Mouse (Mus musculus) limb, embryonic 14.5 days (tissue): ENCODE results near the gene Htr2a. TPM values are rescaled to one million over a fixed set of nuclear protein-coding genes. Genes with fewer than 3 reads are reported as not detected.

Source experiments
- ATAC-seq: fragments of 200-750 bp; cut with Nextera tagmentation; 2 replicates; pipeline ENCODE4 v1.8.0; 2017; ENCODE audit warnings: low read depth, moderate number of reproducible peaks, moderate TSS enrichment; ENCODE audit not compliant: low FRiP score
- DNase-seq: peaks from one replicate; pipeline ENCODE4 v3.0.0-alpha.2; 2015; ENCODE audit warnings: low spot score
- H3K27ac ChIP-seq: fragments of 300-500 bp; sonication (generic); replicated peaks from 2 replicates; pipeline ENCODE4 v1.5.1; 2014; ENCODE audit warnings: low read depth, mild to moderate bottlenecking, low read length, moderate library complexity, mixed read lengths
- H3K27me3 ChIP-seq: fragments of 300-500 bp; sonication (generic); 2 replicates; pipeline ENCODE4 v1.6.1; 2014; ENCODE audit warnings: low read length, mixed read lengths; ENCODE audit not compliant: control insufficient read depth, insufficient read depth
- H3K36me3 ChIP-seq: fragments of 300-500 bp; sonication (generic); 2 replicates; pipeline ENCODE4 v1.6.1; 2014; ENCODE audit warnings: mild to moderate bottlenecking, low read length, moderate library complexity, mixed read lengths; ENCODE audit not compliant: control insufficient read depth, insufficient read depth
- H3K4me1 ChIP-seq: fragments of 300-500 bp; sonication (generic); 2 replicates; pipeline ENCODE4 v1.6.1; 2014; ENCODE audit warnings: antibody characterized with exemption, low read length, mixed read lengths; ENCODE audit not compliant: control insufficient read depth, insufficient read depth
- H3K4me2 ChIP-seq: fragments of 300-500 bp; sonication (generic); replicated peaks from 2 replicates; pipeline ENCODE4 v1.6.1; 2014; ENCODE audit warnings: low read depth, mild to moderate bottlenecking, low read length, moderate library complexity; ENCODE audit not compliant: severe bottlenecking
- H3K4me3 ChIP-seq: fragments of 300-500 bp; sonication (generic); replicated peaks from 2 replicates; pipeline ENCODE4 v1.5.1; 2014; ENCODE audit warnings: low read length
- H3K9ac ChIP-seq: fragments of 300-500 bp; sonication (generic); 2 replicates; pipeline ENCODE4 v1.6.1; 2014; ENCODE audit warnings: mild to moderate bottlenecking, low read depth, low read length, moderate library complexity; ENCODE audit not compliant: severe bottlenecking
- H3K9me3 ChIP-seq: fragments of 300-500 bp; sonication (generic); 2 replicates; pipeline ENCODE4 v1.6.1; 2016; ENCODE audit warnings: low read length; ENCODE audit not compliant: control insufficient read depth
- POLR2A ChIP-seq: fragments of 200-500 bp; IDR thresholded peaks from 2 replicates; pipeline ENCODE4 v1.8.0; 2012; ENCODE audit warnings: inconsistent platforms, mild to moderate bottlenecking, moderate library complexity, borderline replicate concordance; ENCODE audit not compliant: insufficient read depth, insufficient read length; ENCODE audit errors: extremely low read depth
- WGBS: fragments of 180-500 bp; shearing (Covaris S2); extraction: QIAGEN DNeasy Blood & Tissue Kit; methylation state at CpG from one replicate; pipeline ENCODE4 v1.1.7; 2014; 5-methylcytosine and 5-hydroxymethylcytosine counted together
- polyA plus RNA-seq, 2 experiments: library from polyadenylated mRNA; depleted of rRNA in 1 of 2; stranded (reverse) in 1 of 2; unstranded in 1 of 2; fragments of >200 nt; fragmentation: Nextera tagmentation in 1 of 2; extraction: Ambion mirVana in 1 of 2; gene quantifications; 2 replicates each; pipeline versions ENCODE4 v1.2.1 to v1.2.3; 2012 to 2014

Gene Htr2a
- polyA plus RNA-seq, 2 experiments, result 1.2 to 1.8 TPM

- Histone ChIP-seq H3K4me2 (no peak overlapping the region), H3K9ac (no peak overlapping the region), H3K27me3 (no peaks in the 10 kb centered on the region), H3K27ac (no peak overlapping the region), H3K4me1 (no peaks in the 10 kb centered on the region), H3K36me3 (no peaks in the 10 kb centered on the region), H3K4me3 (no peak overlapping the region), H3K9me3 (no peaks in the 10 kb centered on the region)
- WGBS, result 22% methylated on average over 4 of the region's 4 CpGs
- no peak for TF ChIP-seq POLR2A
- ATAC-seq, result peak; percentile 70; the same call in 1 of the 2 replicates
- peak; percentile 57 for DNase-seq
Measured at GRCm38 (mm10) chr14:74696766-74697165, 56.1 kb downstream of the Htr2a start.

- Histone ChIP-seq H3K4me2 (no peak overlapping the region), H3K4me1 (no peaks in the 10 kb centered on the region), H3K36me3 (no peaks in the 10 kb centered on the region), H3K27me3 (no peaks in the 10 kb centered on the region), H3K9me3 (no peaks in the 10 kb centered on the region), H3K27ac (no peak overlapping the region), H3K4me3 (no peak overlapping the region), H3K9ac (no peak overlapping the region)
- no peak for TF ChIP-seq POLR2A
- ATAC-seq (no peak), DNase-seq (no peak)
Measured at GRCm38 (mm10) chr14:74697432-74697831, 56.8 kb downstream of the Htr2a start.

GRCm38 (mm10) chr14:74699241-74699640 is 58.6 kb downstream of the Htr2a start:
- Histone ChIP-seq H3K36me3 (no peaks in the 10 kb centered on the region), H3K27ac (no peak overlapping the region), H3K4me1 (no peaks in the 10 kb centered on the region), H3K27me3 (no peaks in the 10 kb centered on the region), H3K4me3 (no peak overlapping the region), H3K9ac (no peak overlapping the region), H3K9me3 (no peaks in the 10 kb centered on the region), H3K4me2 (no peak overlapping the region)
- no peak for TF ChIP-seq POLR2A
- ATAC-seq, result no peak
- no peak for DNase-seq
- WGBS, result 78% methylated on average over 3 of the region's 3 CpGs

- Histone ChIP-seq H3K36me3 (no peaks in the 10 kb centered on the region), H3K27ac (no peak overlapping the region), H3K27me3 (no peaks in the 10 kb centered on the region), H3K4me3 (no peak overlapping the region), H3K4me1 (no peaks in the 10 kb centered on the region), H3K9me3 (no peaks in the 10 kb centered on the region), H3K9ac (no peak overlapping the region), H3K4me2 (no peak overlapping the region)
- DNase-seq (no peak), ATAC-seq (0 out of 2 replicates have a peak, but pooled peaks have one; percentile 30)
- no peak for TF ChIP-seq POLR2A
- WGBS, result 25% methylated on average over 6 of the region's 6 CpGs
Measured at GRCm38 (mm10) chr14:74703930-74704329, 63.3 kb downstream of the Htr2a start.

GRCm38 (mm10) chr14:74709054-74709453 is 68.4 kb downstream of the Htr2a start:
- no peak for TF ChIP-seq POLR2A
- no peak overlapping the region for H3K4me2 ChIP-seq
- no peak overlapping the region for H3K9ac ChIP-seq
- no peak overlapping the region for H3K4me3 ChIP-seq
- H3K4me1 ChIP-seq, result no peaks in the 10 kb centered on the region
- H3K27me3 ChIP-seq, result no peaks in the 10 kb centered on the region
- DNase-seq, result peak; percentile 71
- H3K36me3 ChIP-seq, result no peaks in the 10 kb centered on the region
- no peak for ATAC-seq
- H3K27ac ChIP-seq, result no peak overlapping the region
- 24% methylated on average over 3 of the region's 3 CpGs for WGBS
- H3K9me3 ChIP-seq, result no peaks in the 10 kb centered on the region

GRCm38 (mm10) chr14:74723541-74723940 is 82.9 kb downstream of the Htr2a start:
- TF ChIP-seq POLR2A, result no peak

More at GRCm38 (mm10) chr14:74723541-74723940, 82.9 kb downstream of the Htr2a start:
- no peak overlapping the region for H3K27ac ChIP-seq
- H3K9me3 ChIP-seq, result no peaks in the 10 kb centered on the region
- H3K4me1 ChIP-seq, result no peaks in the 10 kb centered on the region
- DNase-seq (no peak), ATAC-seq (no peak)
- no peak overlapping the region for H3K9ac ChIP-seq
- no peaks in the 10 kb centered on the region for H3K27me3 ChIP-seq
- H3K36me3 ChIP-seq, result no peaks in the 10 kb centered on the region
- 74% methylated on average over 3 of the region's 3 CpGs for WGBS
- no peak overlapping the region for H3K4me2 ChIP-seq
- no peak overlapping the region for H3K4me3 ChIP-seq
